Mouse (Mus musculus) inflammation-experienced regulatory T-cells, adult 6 months (primary cell): ENCODE results near the gene Ythdc1. TPM values are rescaled to one million over a fixed set of nuclear protein-coding genes. Genes with fewer than 3 reads are reported as not detected.

ENCODE experiments used
- polyA plus RNA-seq, 3 experiments: library from polyadenylated mRNA; unstranded; fragments of 100-300 nt; shearing (Covaris generic); gene quantifications; one replicate each; pipeline ENCODE4 v1.2.1; 2017

Gene Ythdc1
- polyA plus RNA-seq, 3 experiments from 2014 or later: 55.4 to 93.3 (median 82.2) TPM

Other genes starting within 250 kb of the Ythdc1 start
- gene Tmprss11f, start 171.8 kb upstream of the Ythdc1 start, polyA plus RNA-seq: not detected
- gene Tmprss11b, start 127.9 kb upstream of the Ythdc1 start, polyA plus RNA-seq: not detected
- under 1 TPM; 0.09 to 0.99 (median 0.96) TPM for gene Tmprss11e, start 58.4 kb upstream of the Ythdc1 start, polyA plus RNA-seq
- gene Ugt2b34, start 102.7 kb downstream of the Ythdc1 start, polyA plus RNA-seq: not detected
- gene Ugt2b1, start 122.3 kb downstream of the Ythdc1 start, polyA plus RNA-seq: not detected
- not detected for gene Ugt2b35, start 196.6 kb downstream of the Ythdc1 start, polyA plus RNA-seq